Mouse (Mus musculus) myocyte (in vitro differentiated cells): Measurements from ENCODE around the gene 4930562C15Rik.

Experiments
- MAX ChIP-seq: IDR thresholded peaks from one replicate; pipeline ENCODE4 v1.6.1; 2011; ENCODE audit warnings: low read depth, mild to moderate bottlenecking, control low read depth
- MYOD1 ChIP-seq, 3 experiments: IDR thresholded peaks; one replicate each; pipeline ENCODE4 v1.6.1; 2011; ENCODE audit warnings: control low read depth in 2 of 3, low read depth in 2 of 3, mild to moderate bottlenecking in 2 of 3, moderate library complexity in 1 of 3; ENCODE audit not compliant: insufficient read length in 2 of 3, control insufficient read depth in 1 of 3
- MYOG ChIP-seq, 3 experiments: IDR thresholded peaks; one replicate each; pipeline ENCODE4 v1.6.1; 2011; ENCODE audit warnings: control low read depth in 2 of 3, low read depth in 2 of 3, mild to moderate bottlenecking in 2 of 3; ENCODE audit not compliant: insufficient read length in 2 of 3, control insufficient read depth in 1 of 3, insufficient read depth in 1 of 3
- POLR2AphosphoS2 ChIP-seq: IDR thresholded peaks from one replicate; pipeline ENCODE4 v1.6.1; 2011; ENCODE audit warnings: low read depth, control low read depth; ENCODE audit not compliant: insufficient read length

DNA sequence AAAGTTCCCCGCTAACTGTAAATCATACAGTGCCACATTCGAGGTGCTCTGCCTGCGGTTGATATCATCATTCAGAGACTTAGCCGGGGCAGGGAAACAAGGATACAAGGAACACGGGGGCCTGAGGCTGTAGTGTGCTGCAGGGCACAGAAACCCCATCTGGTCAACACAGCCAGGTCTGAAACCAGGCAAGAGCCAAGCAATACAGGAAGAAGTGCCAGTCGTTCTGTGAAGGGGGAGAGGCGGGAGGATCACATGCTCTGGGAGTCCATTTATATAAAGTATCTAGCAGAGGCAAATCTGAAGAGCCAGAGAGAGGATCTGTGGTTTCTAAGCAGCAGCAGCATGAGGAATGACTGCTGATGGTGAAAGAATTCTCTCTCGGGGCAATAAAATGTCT is 5.0 kb downstream of the 4930562C15Rik start:
- no peak for TF ChIP-seq MYOD1 (IDR thresholded peaks at IDR 0.05; ENCODE audit: control insufficient read depth in 1 of 3, insufficient read length in 2 of 3, low read depth in 2 of 3)
- TF ChIP-seq MYOG (IDR thresholded peaks at IDR 0.05; ENCODE audit: control insufficient read depth in 1 of 3, insufficient read depth in 1 of 3, insufficient read length in 2 of 3, low read depth in 2 of 3), result no peak
- no peak for TF ChIP-seq MAX
- TF ChIP-seq POLR2AphosphoS2, result no peak
